Mouse (Mus musculus) myocyte (in vitro differentiated cells): ENCODE data around the gene Gm43518. TPM values are rescaled to one million over a fixed set of nuclear protein-coding genes. Genes with fewer than 3 reads are reported as not detected.
A peak's percentile ranks its signal among the peaks of the same experiment; 100 is the strongest.

Experiments used
- H3K27me3 ChIP-seq: one replicate; pipeline ENCODE4 v1.6.1; 2011; ENCODE audit not compliant: control insufficient read depth, insufficient read depth, insufficient read length
- H3K36me3 ChIP-seq: one replicate; pipeline ENCODE4 v1.6.1; 2011; ENCODE audit not compliant: control insufficient read depth, insufficient read depth
- H3K4me2 ChIP-seq: one replicate; pipeline ENCODE4 v1.6.1; 2011; ENCODE audit warnings: low read depth, control low read depth
- H3K4me3 ChIP-seq: one replicate; pipeline ENCODE4 v1.5.1; 2011; ENCODE audit warnings: mild to moderate bottlenecking, control low read depth, moderate library complexity
- H3K79me2 ChIP-seq: one replicate; pipeline ENCODE4 v1.6.1; 2011; ENCODE audit not compliant: control insufficient read depth, insufficient read depth
- H3ac ChIP-seq: one replicate; pipeline ENCODE4 v1.6.1; 2011; ENCODE audit not compliant: control insufficient read depth, insufficient read length
- CEBPB ChIP-seq: IDR thresholded peaks from 2 replicates; pipeline ENCODE4 v1.6.1; 2011; ENCODE audit warnings: mild to moderate bottlenecking, moderate library complexity; ENCODE audit not compliant: poor library complexity, insufficient read depth, severe bottlenecking
- E2F4 ChIP-seq: IDR thresholded peaks from one replicate; pipeline ENCODE4 v1.6.1; 2011; ENCODE audit warnings: mild to moderate bottlenecking, control low read depth, moderate library complexity; ENCODE audit not compliant: insufficient read depth
- MAX ChIP-seq: IDR thresholded peaks from one replicate; pipeline ENCODE4 v1.6.1; 2011; ENCODE audit warnings: low read depth, mild to moderate bottlenecking, control low read depth
- MYOD1 ChIP-seq, 3 experiments: IDR thresholded peaks; one replicate each; pipeline ENCODE4 v1.6.1; 2011; ENCODE audit warnings: control low read depth in 2 of 3, low read depth in 2 of 3, mild to moderate bottlenecking in 2 of 3, moderate library complexity in 1 of 3; ENCODE audit not compliant: insufficient read length in 2 of 3, control insufficient read depth in 1 of 3
- MYOG ChIP-seq, 3 experiments: IDR thresholded peaks; one replicate each; pipeline ENCODE4 v1.6.1; 2011; ENCODE audit warnings: control low read depth in 2 of 3, low read depth in 2 of 3, mild to moderate bottlenecking in 2 of 3; ENCODE audit not compliant: insufficient read length in 2 of 3, control insufficient read depth in 1 of 3, insufficient read depth in 1 of 3
- POLR2A ChIP-seq: IDR thresholded peaks from one replicate; pipeline ENCODE4 v1.6.1; 2011; ENCODE audit warnings: low read depth, mild to moderate bottlenecking, control low read depth, moderate library complexity; ENCODE audit not compliant: insufficient read length
- POLR2AphosphoS2 ChIP-seq: IDR thresholded peaks from one replicate; pipeline ENCODE4 v1.6.1; 2011; ENCODE audit warnings: low read depth, control low read depth; ENCODE audit not compliant: insufficient read length
- REST ChIP-seq: IDR thresholded peaks from one replicate; pipeline ENCODE4 v1.6.1; 2011; ENCODE audit warnings: mild to moderate bottlenecking, control low read depth, moderate library complexity; ENCODE audit not compliant: insufficient read depth, insufficient read length
- SRF ChIP-seq: IDR thresholded peaks from one replicate; pipeline ENCODE4 v1.6.1; 2011; ENCODE audit warnings: low read depth; ENCODE audit not compliant: control insufficient read depth, insufficient read length
- TCF12 ChIP-seq: IDR thresholded peaks from one replicate; pipeline ENCODE4 v1.6.1; 2011; ENCODE audit warnings: mild to moderate bottlenecking, control low read depth; ENCODE audit not compliant: poor library complexity, insufficient read depth, severe bottlenecking
- TCF3 ChIP-seq: IDR thresholded peaks from one replicate; pipeline ENCODE4 v1.6.1; 2011; ENCODE audit warnings: low read depth, control low read depth; ENCODE audit not compliant: insufficient read length
- USF1 ChIP-seq: IDR thresholded peaks from one replicate; pipeline ENCODE4 v1.6.1; 2011; ENCODE audit warnings: low read depth, mild to moderate bottlenecking, control low read depth, moderate library complexity
- polyA plus RNA-seq: library from polyadenylated mRNA; unstranded; fragments of >200 nt; fragmentation: generic; extraction: Trizol; gene quantifications from one replicate; pipeline ENCODE4 v1.2.1, GENCODE M21; 2012; ENCODE audit warnings: missing spikeins

Gm43518 gene
- polyA plus RNA-seq, 1 experiment = not detected

GRCm38 (mm10) chr5:123982838-123983237 lies 55.6 kb downstream of the Gm43518 start:
- no peaks in the 10 kb centered on the region for H3K79me2 ChIP-seq
- H3K4me2 ChIP-seq = no peak overlapping the region
- H3K27me3 ChIP-seq = no peaks in the 10 kb centered on the region
- H3ac ChIP-seq = no peak overlapping the region
- TF ChIP-seq E2F4 = no peak
- no peak for TF ChIP-seq TCF12
- TF ChIP-seq CEBPB = no peak
- no peak for TF ChIP-seq REST
- TF ChIP-seq MYOD1 (IDR thresholded peaks at IDR 0.05; ENCODE audit: control insufficient read depth in 1 of 3, insufficient read length in 2 of 3, low read depth in 2 of 3) = no peak
- TF ChIP-seq POLR2AphosphoS2 = no peak
- no peak for TF ChIP-seq MAX
- TF ChIP-seq POLR2A = no peak
- TF ChIP-seq MYOG (IDR thresholded peaks at IDR 0.05; ENCODE audit: control insufficient read depth in 1 of 3, insufficient read depth in 1 of 3, insufficient read length in 2 of 3, low read depth in 2 of 3) = no peak
- TF ChIP-seq TCF3 = no peak
- TF ChIP-seq SRF = no peak
- TF ChIP-seq USF1 = no peak
- no peaks in the 10 kb centered on the region for H3K36me3 ChIP-seq
- H3K4me3 ChIP-seq = no peak overlapping the region

- H3K4me2 ChIP-seq = no peak overlapping the region
- no peak for TF ChIP-seq CEBPB
- TF ChIP-seq SRF = no peak
- no peak for TF ChIP-seq TCF3
- TF ChIP-seq MAX = no peak
- TF ChIP-seq TCF12 = no peak
- no peak for TF ChIP-seq USF1
- TF ChIP-seq MYOD1 (IDR thresholded peaks at IDR 0.05; ENCODE audit: control insufficient read depth in 1 of 3, insufficient read length in 2 of 3, low read depth in 2 of 3) = no peak
- H3K27me3 ChIP-seq = no peaks in the 10 kb centered on the region
- no peaks in the 10 kb centered on the region for H3K79me2 ChIP-seq
- no peaks in the 10 kb centered on the region for H3K36me3 ChIP-seq
- H3ac ChIP-seq = no peak overlapping the region
- no peak overlapping the region for H3K4me3 ChIP-seq
Observed at GRCm38 (mm10) chr5:123985434-123985833, 58.2 kb downstream of the Gm43518 start.

GRCm38 (mm10) chr5:123986925-123987324 lies 59.7 kb downstream of the Gm43518 start:
- H3K27me3 ChIP-seq = no peaks in the 10 kb centered on the region
- H3K4me2 ChIP-seq = no peak overlapping the region
- no peak overlapping the region for H3K4me3 ChIP-seq
- TF ChIP-seq MYOD1 (IDR thresholded peaks at IDR 0.05; ENCODE audit: control insufficient read depth in 1 of 3, insufficient read length in 2 of 3, low read depth in 2 of 3) (peak in 1 of 3 experiments; percentile 12), E2F4 (no peak)
- no peak overlapping the region for H3ac ChIP-seq
- no peaks in the 10 kb centered on the region for H3K79me2 ChIP-seq
- no peaks in the 10 kb centered on the region for H3K36me3 ChIP-seq

DNA sequence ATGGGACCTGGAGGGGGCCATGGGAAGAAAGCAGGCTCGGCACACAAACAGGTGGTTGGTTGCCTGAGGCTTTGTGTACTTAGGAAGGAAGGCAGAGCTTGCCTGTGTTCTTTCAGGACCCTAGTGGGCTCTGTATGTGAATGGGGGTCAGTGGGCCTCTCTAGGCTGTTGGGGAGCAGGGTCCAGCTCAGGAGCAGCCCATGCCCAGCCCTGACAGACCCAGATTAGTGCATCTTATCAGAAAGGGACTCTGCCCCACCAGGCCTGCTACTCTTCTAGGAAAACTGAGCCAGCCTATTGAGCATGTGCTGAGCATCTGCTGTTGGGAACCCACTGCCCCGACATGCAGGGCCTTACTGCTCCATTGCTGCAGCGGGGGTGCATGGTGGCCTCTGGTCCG lies 60.3 kb downstream of the Gm43518 start:
- no peaks in the 10 kb centered on the region for H3K27me3 ChIP-seq
- no peak overlapping the region for H3K4me3 ChIP-seq
- no peaks in the 10 kb centered on the region for H3K36me3 ChIP-seq
- H3K79me2 ChIP-seq = no peaks in the 10 kb centered on the region
- no peak overlapping the region for H3ac ChIP-seq
- H3K4me2 ChIP-seq = no peak overlapping the region
- TF ChIP-seq TCF12 = no peak
- TF ChIP-seq MAX = no peak

Other genes with a start within 250 kb of the Gm43518 start
- gene Clip1, start 242.8 kb upstream of the Gm43518 start, polyA plus RNA-seq = 17.5 TPM
- 9.7 TPM for gene Zcchc8, start 206.3 kb upstream of the Gm43518 start, polyA plus RNA-seq
- 18.4 TPM for gene Rsrc2, start 178.0 kb upstream of the Gm43518 start, polyA plus RNA-seq
- gene Kntc1, start 177.7 kb upstream of the Gm43518 start, polyA plus RNA-seq = 6.5 TPM
- gene Hcar2, start 61.9 kb upstream of the Gm43518 start, polyA plus RNA-seq = not detected
- not detected for gene Hcar1, start 47.4 kb upstream of the Gm43518 start, polyA plus RNA-seq
- gene Denr, start 20.2 kb upstream of the Gm43518 start, polyA plus RNA-seq = 38.0 TPM
- gene Ccdc62, start 3.3 kb downstream of the Gm43518 start, polyA plus RNA-seq = 4.7 TPM
- gene Hip1r, start 46.2 kb downstream of the Gm43518 start, polyA plus RNA-seq = 10.5 TPM
- 18.7 TPM for gene Vps37b, start 104.9 kb downstream of the Gm43518 start, polyA plus RNA-seq
- gene Abcb9, start 168.4 kb downstream of the Gm43518 start, polyA plus RNA-seq = 0.90 TPM
- gene Ogfod2, start 184.9 kb downstream of the Gm43518 start, polyA plus RNA-seq = 15.2 TPM
- gene Arl6ip4, start 188.7 kb downstream of the Gm43518 start, polyA plus RNA-seq = 55.0 TPM